Mouse (Mus musculus) ES-E14 (cell line): ENCODE data around the gene Cnot6. TPM values are rescaled to one million over a fixed set of nuclear protein-coding genes. Genes with fewer than 3 reads are reported as not detected.

Experiments used
- DNase-seq: peaks from one replicate; pipeline ENCODE4 v3.0.0-alpha.2; 2013; ENCODE audit warnings: low read depth, low spot score
- H3K27ac ChIP-seq: 2 replicates; pipeline ENCODE4 v1.5.1; 2012; ENCODE audit warnings: low read depth, mild to moderate bottlenecking, low read length, moderate library complexity, mixed read lengths; ENCODE audit not compliant: poor library complexity, insufficient read depth, severe bottlenecking
- H3K36me3 ChIP-seq: 2 replicates; pipeline ENCODE4 v1.6.1; 2012; ENCODE audit warnings: mild to moderate bottlenecking, low read length, moderate library complexity, mixed read lengths; ENCODE audit not compliant: control insufficient read depth, poor library complexity, insufficient read depth, severe bottlenecking
- H3K4me1 ChIP-seq, 2 experiments: fragments of 150-350 bp in 1 of 2; sonication (generic) in 1 of 2; 2 replicates each; pipeline ENCODE4 v1.6.1; 2012; ENCODE audit warnings: low read length in 2 of 2, mild to moderate bottlenecking in 1 of 2, mixed read lengths in 1 of 2; ENCODE audit not compliant: control insufficient read depth in 2 of 2, insufficient read depth in 2 of 2, poor library complexity in 1 of 2
- H3K4me3 ChIP-seq, 2 experiments: fragments of 150-350 bp in 1 of 2; sonication (generic) in 1 of 2; 2 replicates each; pipeline ENCODE4 v1.5.1; 2012; ENCODE audit warnings: low read length in 2 of 2, low read depth in 1 of 2, mild to moderate bottlenecking in 1 of 2, mixed read lengths in 1 of 2; ENCODE audit not compliant: insufficient read depth in 1 of 2, poor library complexity in 1 of 2, severe bottlenecking in 1 of 2
- H3K9ac ChIP-seq: 2 replicates; pipeline ENCODE4 v1.6.1; 2012; ENCODE audit warnings: low read depth, mild to moderate bottlenecking, low read length, mixed read lengths; ENCODE audit not compliant: poor library complexity, insufficient read depth, severe bottlenecking
- H3K9me3 ChIP-seq: fragments of 150-350 bp; sonication (generic); 2 replicates; pipeline ENCODE4 v1.6.1; 2012; ENCODE audit warnings: low read depth, mild to moderate bottlenecking, low read length; ENCODE audit not compliant: control insufficient read depth, insufficient read depth
- CHD2 ChIP-seq: IDR thresholded peaks from 2 replicates; pipeline ENCODE4 v1.6.1; 2014; ENCODE audit warnings: mild to moderate bottlenecking, low read depth, low read length, inconsistent platforms
- HCFC1 ChIP-seq: IDR thresholded peaks from 2 replicates; pipeline ENCODE4 v1.6.1; 2012; ENCODE audit warnings: low read length, inconsistent platforms, borderline replicate concordance; ENCODE audit not compliant: insufficient read depth
- MAFK ChIP-seq: IDR thresholded peaks from 2 replicates; pipeline ENCODE4 v1.6.1; 2014; ENCODE audit warnings: mild to moderate bottlenecking, low read depth, low read length, inconsistent platforms; ENCODE audit not compliant: insufficient read depth
- ZC3H11A ChIP-seq: IDR thresholded peaks from 2 replicates; pipeline ENCODE4 v1.6.1; 2012; ENCODE audit warnings: low read depth, mild to moderate bottlenecking, inconsistent platforms, low read length, borderline replicate concordance
- ZNF384 ChIP-seq: IDR thresholded peaks from 2 replicates; pipeline ENCODE4 v1.6.1; 2012; ENCODE audit warnings: low read depth, low read length, inconsistent platforms
- in situ Hi-C, 2 experiments: fragments of 600-800 bp; cut with MboI; formaldehyde crosslinking; loops; one replicate each; pipeline ENCODE4 v1.15.1; 2025; ENCODE audit warnings: low sequenced_read_pairs in 2 of 2, inconsistent platforms in 1 of 2; ENCODE audit not compliant: unreplicated experiment in 2 of 2
- total RNA-seq: library from RNA; depleted of rRNA; stranded (reverse); fragments of 300-350 nt; gene quantifications from 2 replicates; pipeline ENCODE4 v1.2.3, GENCODE M21; 2012

Cnot6 gene
- total RNA-seq, 1 experiment, result 45.8 TPM

- peak overlapping the region; percentile 91 to 97 for H3K4me3 ChIP-seq
- H3K36me3 ChIP-seq, result peaks cover 2% of the 10 kb centered on the region; the same call in 1 of the 2 replicates
- H3K9me3 ChIP-seq, result no peaks in the 10 kb centered on the region
- DNase-seq, result peak; percentile 29
- H3K27ac ChIP-seq, result peak overlapping the region; percentile 92
- H3K4me1 ChIP-seq, result peaks cover 4 to 5% of the 10 kb centered on the region in 2 experiments; a peak in 2 of 4 replicates
- peak overlapping the region; percentile 99 for H3K9ac ChIP-seq
- TF ChIP-seq ZNF384 (no peak), CHD2 (no peak), HCFC1 (no peak), ZC3H11A (no peak), MAFK (no peak)
- in situ Hi-C loops, result no loop called here
Measured at GRCm38 (mm10) chr11:49711981-49712554, 455 bp downstream of the Cnot6 start.

- peak; percentile 49; the same call in 1 of the 2 replicates for TF ChIP-seq ZNF384
- TF ChIP-seq CHD2, result no peak
- TF ChIP-seq MAFK, result no peak
- TF ChIP-seq HCFC1, result no peak
- TF ChIP-seq ZC3H11A, result no peak
- no peaks in the 10 kb centered on the region for H3K9me3 ChIP-seq
Measured at GRCm38 (mm10) chr11:49710664-49711063, 1.9 kb downstream of the Cnot6 start.

GRCm38 (mm10) chr11:49707834-49708233 lies 4.7 kb downstream of the Cnot6 start:
- TF ChIP-seq ZNF384, result no peak
- no peak for TF ChIP-seq ZC3H11A
- TF ChIP-seq CHD2, result no peak
- no peak for TF ChIP-seq HCFC1
- no peak for TF ChIP-seq MAFK
- Histone ChIP-seq H3K4me1 (peaks cover 2 to 6% of the 10 kb centered on the region in 2 experiments; a peak in 1 of 4 replicates), H3K9ac (no peak overlapping the region), H3K27ac (no peak overlapping the region), H3K36me3 (peaks cover 2% of the 10 kb centered on the region; the same call in 1 of the 2 replicates), H3K9me3 (no peaks in the 10 kb centered on the region), H3K4me3 (no peak overlapping the region)
- in situ Hi-C loops, result no loop called here
- DNase-seq, result no peak

More at GRCm38 (mm10) chr11:49710664-49711063, 1.9 kb downstream of the Cnot6 start:
- H3K9ac ChIP-seq, result no peak overlapping the region
- in situ Hi-C loops, result no loop called here
- no peak for DNase-seq
- H3K36me3 ChIP-seq, result peaks cover 2% of the 10 kb centered on the region; the same call in 1 of the 2 replicates
- peak overlapping the region in 1 of 2 experiments; percentile 91; a peak in 2 of 4 replicates for H3K4me3 ChIP-seq
- peaks cover 5 to 6% of the 10 kb centered on the region in 2 experiments; a peak in 2 of 4 replicates for H3K4me1 ChIP-seq
- no peak overlapping the region for H3K27ac ChIP-seq

GRCm38 (mm10) chr11:49704804-49705203 lies 7.7 kb downstream of the Cnot6 start:
- in situ Hi-C loops, result no loop called here

More at GRCm38 (mm10) chr11:49704804-49705203, 7.7 kb downstream of the Cnot6 start:
- Histone ChIP-seq H3K9ac (no peak overlapping the region), H3K36me3 (peaks cover 5% of the 10 kb centered on the region), H3K4me1 (0 out of 4 replicates have a peak, but pooled peaks cover 0 to 2% of the 10 kb centered on the region in 2 experiments), H3K9me3 (no peaks in the 10 kb centered on the region), H3K4me3 (no peak overlapping the region), H3K27ac (no peak overlapping the region)
- TF ChIP-seq ZC3H11A, result no peak
- TF ChIP-seq MAFK, result no peak
- TF ChIP-seq CHD2, result no peak
- DNase-seq, result no peak
